Mouse (Mus musculus) inflammation-experienced regulatory T-cells (primary cell): ENCODE measurements around the gene Eif2s2. TPM values are rescaled to one million over a fixed set of nuclear protein-coding genes. Genes with fewer than 3 reads are reported as not detected.

Experiments used
- polyA plus RNA-seq, 2 experiments: library from polyadenylated mRNA; unstranded; fragments of 100-300 nt; shearing (Covaris generic); gene quantifications; one replicate each; pipeline ENCODE4 v1.2.1; 2017

Gene Eif2s2
- polyA plus RNA-seq = 10 to 100 TPM; 43.4 to 58.2 TPM

DNA sequence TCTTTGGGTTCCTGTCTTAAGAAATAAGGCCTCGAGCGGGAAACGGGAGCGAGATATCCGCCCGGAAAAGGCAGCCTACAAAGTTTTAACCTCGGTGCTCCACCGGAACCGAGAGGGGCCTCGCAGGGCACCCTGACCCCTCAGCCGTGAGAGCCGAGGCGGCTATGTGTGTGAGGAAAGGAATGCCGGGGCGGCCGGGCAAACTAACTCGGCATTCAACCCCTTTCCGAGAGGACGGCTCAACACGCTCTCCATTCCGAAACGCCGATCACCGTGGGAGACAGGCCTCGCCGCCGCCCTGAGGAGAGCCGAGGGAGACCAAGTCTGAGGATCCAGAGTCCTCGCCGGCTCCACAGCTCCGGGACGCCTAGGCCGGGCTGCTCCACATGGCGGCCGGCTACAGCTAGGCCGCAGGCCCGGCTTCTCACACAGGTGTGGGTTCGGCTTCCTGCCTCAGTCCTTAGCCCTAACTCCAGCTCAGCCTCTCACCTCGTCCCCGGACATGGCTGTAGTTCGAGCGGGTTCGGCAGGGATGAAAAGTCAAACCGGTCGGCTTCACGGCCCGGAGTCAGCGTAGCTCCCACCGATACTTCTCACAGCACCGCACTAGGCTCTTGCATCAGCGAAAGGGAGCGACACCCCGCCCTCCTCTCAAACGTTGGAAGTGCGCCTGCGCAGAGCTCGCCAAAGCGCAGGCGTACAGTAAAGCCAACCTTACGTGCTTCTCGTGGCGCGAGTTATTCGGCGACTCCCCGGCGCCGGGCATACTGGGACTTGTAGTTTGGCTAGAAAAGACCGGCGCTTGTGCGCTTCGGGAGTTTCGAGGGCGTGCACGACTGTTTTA, at the start of gene Eif2s2:
Gene Eif2s2 (minus strand): TSS at position 735 of the 844 bp plus-strand sequence.

Other genes starting within 250 kb of the Eif2s2 start
- 10 to 100 TPM; 11.1 to 11.4 TPM for gene Chmp4b, start 241.2 kb downstream of the Eif2s2 start, polyA plus RNA-seq
- 1 to 10 TPM in 1 of 2 experiments, not detected in 1; 1.1 TPM for gene Gm14214, start 122.9 kb downstream of the Eif2s2 start, polyA plus RNA-seq
- gene Raly, start 101.8 kb downstream of the Eif2s2 start, polyA plus RNA-seq = 100 to 1,000 TPM; 111 to 141 TPM
- gene a, start 101.5 kb downstream of the Eif2s2 start, polyA plus RNA-seq = not detected
- under 1 TPM; 0.06 to 0.80 TPM for gene Gm14226, start 125.3 kb upstream of the Eif2s2 start, polyA plus RNA-seq
- gene Ahcy, start 181.6 kb upstream of the Eif2s2 start, polyA plus RNA-seq = 10 to 100 TPM; 24.2 to 24.4 TPM
- gene Itch, start 240.6 kb upstream of the Eif2s2 start, polyA plus RNA-seq = 10 to 100 TPM; 73.1 to 81.8 TPM